Mouse (Mus musculus) ES-Bruce4 (cell line): Measurements from ENCODE around the gene Galp.

Experiments
- CTCF ChIP-seq: IDR thresholded peaks from one replicate; pipeline ENCODE4 v1.8.1; 2011; ENCODE audit warnings: low read depth, low read length
- EP300 ChIP-seq: IDR thresholded peaks from 2 replicates; pipeline ENCODE4 v1.6.1; 2011; ENCODE audit warnings: low read depth, low read length; ENCODE audit not compliant: insufficient read depth

DNA sequence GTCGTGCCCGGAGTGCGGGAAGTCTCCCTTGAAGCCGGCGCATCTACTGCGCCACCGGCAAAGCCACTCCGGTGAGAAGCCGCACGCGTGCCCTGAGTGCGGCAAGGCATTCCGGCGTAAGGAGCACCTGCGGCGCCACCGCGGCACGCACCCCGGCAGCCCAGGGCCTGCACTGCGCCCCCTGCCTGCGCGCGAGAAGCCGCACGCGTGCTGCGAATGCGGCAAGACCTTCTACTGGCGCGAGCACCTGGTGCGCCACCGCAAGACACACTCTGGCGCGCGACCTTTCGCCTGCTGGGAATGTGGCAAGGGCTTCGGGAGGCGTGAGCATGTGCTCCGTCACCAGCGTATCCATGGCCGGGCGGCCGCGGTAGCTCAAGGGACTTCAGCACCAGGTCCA is 7.3 kb upstream of the Galp start:
- TF ChIP-seq CTCF = peak; percentile 68
- no peak for TF ChIP-seq EP300
